Mouse (Mus musculus) embryo, embryonic 11 days (tissue): ENCODE data around the gene Nt5dc1.
"Not testable (repeated sequence)": the region's sequence is repeated elsewhere in the genome, so short reads cannot be mapped to it uniquely, and the experiment has no call there.

Experiments used
- DNase-seq: peaks from one replicate; pipeline ENCODE4 v3.0.0-alpha.2; 2015

The Nt5dc1 gene

DNA sequence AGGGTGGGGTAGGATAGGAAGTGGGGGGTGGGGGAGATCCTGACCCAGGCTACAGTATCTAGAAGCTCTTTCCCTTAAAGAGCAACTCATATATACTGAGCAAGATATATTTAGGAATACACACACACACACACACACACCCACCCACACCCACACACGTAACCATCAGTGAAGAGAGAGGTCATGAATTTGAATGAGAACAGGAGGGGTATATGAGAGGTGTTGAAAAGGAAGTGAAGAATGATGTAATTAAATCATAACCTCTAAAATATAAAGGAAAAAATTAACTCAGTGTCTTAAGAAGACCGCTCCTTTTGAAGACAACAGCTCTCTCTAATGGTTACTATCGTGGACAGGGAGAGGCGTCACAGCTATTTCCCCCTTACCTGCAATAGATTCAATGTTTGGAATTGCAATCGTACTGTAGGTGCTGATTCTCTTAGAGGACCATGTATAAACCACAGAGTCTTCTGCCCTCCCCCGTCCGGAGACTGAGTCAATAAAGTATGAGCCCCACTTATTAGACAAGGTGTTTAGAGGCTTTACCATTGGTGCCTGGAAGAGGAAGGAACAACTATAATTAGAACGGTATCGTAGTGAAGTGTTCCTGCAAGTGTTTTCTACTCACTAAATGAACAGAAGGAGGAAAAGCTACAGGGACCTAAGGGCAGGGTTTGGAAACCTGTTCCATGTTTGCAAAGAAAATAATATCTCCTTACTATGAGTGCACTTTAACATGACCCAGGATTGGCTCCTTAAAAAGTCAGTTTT lies 108.3 kb downstream of the Nt5dc1 start:
- DNase-seq: no peak

- no peak for DNase-seq
Measured at GRCm38 (mm10) chr10:34307070-34307469, 111.3 kb downstream of the Nt5dc1 start.

GRCm38 (mm10) chr10:34300368-34300767 lies 118.0 kb downstream of the Nt5dc1 start:
- DNase-seq: peak; percentile 52

- no peak for DNase-seq
Measured at GRCm38 (mm10) chr10:34297980-34298753, 120.2 kb downstream of the Nt5dc1 start.

GRCm38 (mm10) chr10:34297299-34297979 lies 120.9 kb downstream of the Nt5dc1 start, which contains the start of gene Tspyl4:
TSS of gene Tspyl4 (plus strand) at chr10:34297442.
- peak; percentile 96 for DNase-seq

DNA sequence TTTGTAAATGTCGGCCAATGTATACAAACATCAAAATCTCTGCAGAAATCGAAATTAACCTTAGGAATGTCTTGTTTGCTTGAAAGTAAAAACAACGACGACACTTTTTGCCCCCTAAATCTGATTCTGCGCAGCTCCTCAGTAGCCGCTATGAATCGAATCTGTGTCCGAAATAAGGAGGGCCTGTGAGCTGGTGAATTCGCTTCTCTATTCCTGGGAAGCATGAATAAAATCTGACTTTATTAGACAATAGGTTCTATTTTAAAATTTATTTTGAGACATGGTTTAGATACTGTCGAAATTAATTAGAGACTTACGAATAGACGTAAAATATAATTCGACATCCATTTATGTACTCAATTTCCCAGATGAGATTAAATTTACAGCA lies 121.4 kb downstream of the Nt5dc1 start:
- peak; percentile 24 for DNase-seq

DNA sequence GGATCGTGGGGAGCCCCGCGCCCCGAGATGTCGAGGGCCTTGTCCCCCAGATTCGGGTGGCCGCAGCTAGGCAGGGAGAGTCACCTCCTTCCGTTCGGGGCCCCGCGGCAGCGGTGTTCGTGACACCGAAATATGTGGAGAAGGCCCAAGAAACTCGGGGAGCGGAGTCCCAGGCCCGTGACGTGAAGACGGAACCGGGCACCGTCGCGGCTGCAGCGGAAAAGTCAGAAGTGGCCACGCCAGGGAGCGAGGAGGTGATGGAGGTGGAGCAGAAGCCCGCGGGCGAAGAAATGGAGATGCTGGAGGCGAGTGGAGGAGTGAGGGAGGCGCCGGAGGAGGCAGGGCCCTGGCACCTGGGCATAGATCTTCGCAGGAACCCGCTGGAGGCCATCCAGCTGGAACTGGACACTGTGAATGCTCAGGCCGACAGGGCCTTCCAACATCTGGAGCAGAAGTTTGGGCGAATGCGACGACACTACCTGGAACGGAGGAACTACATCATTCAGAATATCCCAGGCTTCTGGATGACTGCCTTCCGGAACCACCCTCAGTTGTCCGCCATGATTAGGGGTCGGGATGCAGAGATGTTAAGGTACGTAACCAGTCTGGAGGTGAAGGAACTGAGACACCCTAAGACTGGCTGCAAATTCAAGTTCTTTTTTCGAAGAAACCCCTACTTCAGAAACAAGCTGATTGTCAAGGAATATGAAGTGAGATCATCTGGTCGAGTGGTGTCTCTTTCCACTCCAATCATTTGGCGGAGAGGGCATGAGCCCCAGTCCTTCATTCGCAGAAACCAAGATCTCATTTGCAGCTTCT lies 135.7 kb downstream of the Nt5dc1 start:
- peak; percentile 41 for DNase-seq

GRCm38 (mm10) chr10:34281962-34282388 lies 136.4 kb downstream of the Nt5dc1 start, which contains the start of gene Tspyl1:
TSS of gene Tspyl1 (plus strand) at chr10:34282190.
- DNase-seq: peak; percentile 98

DNA sequence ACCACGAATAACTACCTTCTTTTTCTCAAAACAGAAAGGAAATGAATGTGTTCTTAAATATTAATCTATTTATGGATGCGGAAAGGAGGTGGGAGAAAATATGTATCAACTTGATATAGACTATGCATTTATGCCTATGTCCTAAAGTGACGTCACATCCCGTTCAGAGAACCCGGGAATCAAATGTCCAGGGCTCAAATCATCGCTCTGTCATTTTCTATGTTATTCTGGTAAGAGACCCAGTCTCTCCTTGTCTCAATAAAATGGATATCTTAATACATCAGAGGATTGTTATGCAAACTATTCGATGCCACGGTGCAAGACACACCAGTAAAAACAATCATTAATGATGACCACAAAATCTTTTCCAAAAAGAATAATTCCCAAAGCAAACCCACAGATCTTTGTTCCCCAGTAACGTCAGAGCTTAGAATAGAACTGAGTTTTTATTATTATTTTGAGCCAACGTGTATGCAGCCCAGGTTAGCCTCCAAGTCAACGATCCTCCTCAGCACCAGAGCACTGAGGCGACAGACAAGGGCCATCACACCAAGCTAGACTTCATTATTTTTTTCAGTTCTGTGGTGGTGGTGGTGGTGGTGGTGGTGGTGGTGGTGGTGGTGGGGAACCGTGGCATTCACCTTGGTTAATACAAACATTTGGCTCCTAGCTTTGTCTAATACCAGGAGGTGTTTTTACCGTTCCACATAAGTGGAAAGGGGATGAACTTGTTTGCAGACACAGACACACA lies 137.0 kb downstream of the Nt5dc1 start:
- peak; percentile 42 for DNase-seq

DNA sequence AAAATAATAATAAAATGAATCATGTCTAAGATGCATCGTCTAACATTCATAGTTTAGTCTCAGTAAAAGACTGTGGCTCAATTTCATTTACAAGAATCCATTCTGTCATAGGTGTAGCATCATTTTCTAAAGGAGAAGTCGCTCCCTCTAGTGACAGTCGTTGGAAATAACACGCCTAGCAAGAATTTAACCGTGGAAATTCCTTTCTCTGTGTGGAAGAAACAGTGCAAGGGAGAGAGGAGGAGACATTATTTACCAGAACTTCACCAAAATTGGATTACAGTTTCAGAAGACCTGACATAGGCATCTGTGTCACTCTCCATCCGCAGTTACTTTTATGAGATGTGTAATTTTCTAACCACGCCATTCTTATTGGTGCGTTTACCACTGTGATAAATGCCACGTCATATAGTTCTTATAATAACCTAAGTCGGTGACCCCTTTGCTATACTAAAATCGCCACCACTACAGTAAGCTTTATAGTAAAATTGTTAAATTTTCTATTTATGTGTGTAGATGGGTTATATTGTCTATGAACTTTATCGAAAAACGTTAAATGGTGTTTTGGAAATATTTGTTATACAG lies 137.7 kb downstream of the Nt5dc1 start:
- peak; percentile 85 for DNase-seq

DNA sequence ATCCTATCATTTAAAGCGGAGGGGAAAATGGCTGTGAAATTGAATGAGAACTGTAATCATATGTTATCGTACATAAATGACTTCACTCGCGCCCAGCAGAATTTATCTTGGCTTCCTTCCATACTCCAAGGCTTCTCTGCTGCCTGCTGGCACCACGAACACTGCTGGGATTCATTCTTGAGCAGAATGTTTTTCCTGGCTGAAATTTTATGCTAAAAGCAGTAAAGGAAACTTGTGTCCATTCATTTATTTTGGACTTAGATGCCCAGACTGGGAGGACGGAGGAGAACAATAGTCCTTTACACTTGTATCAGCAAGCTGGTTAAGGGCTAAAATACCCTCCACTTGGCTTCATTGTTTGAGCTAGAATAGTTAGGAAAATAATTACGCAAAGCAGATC lies 146.7 kb downstream of the Nt5dc1 start:
- peak; percentile 6 for DNase-seq

- no peak for DNase-seq
Measured at GRCm38 (mm10) chr10:34267312-34268070, 150.9 kb downstream of the Nt5dc1 start.

- no peak for DNase-seq
Measured at GRCm38 (mm10) chr10:34265106-34265505, 153.2 kb downstream of the Nt5dc1 start.

DNA sequence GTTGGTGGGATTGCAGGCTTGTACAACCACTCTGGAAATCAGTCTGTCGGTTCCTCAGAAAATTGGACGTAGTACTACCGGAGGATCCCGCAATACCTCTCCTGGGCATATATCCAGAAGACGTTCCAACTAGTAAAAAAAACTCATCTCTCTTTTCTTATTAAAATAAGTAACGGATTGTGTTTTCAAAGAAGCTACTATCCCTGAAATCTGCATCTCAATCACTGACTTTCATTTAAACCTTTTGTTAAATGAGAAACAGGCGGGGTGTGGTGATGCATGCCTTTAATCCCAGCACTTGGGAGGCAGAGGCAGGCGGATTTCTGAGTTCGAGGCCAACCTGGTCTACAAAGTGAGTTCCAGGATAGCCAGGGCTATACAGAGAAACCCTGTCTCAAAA lies 165.5 kb downstream of the Nt5dc1 start:
- DNase-seq: not testable (repeated sequence)

- no peak for DNase-seq
Measured at GRCm38 (mm10) chr10:34249594-34249993, 168.8 kb downstream of the Nt5dc1 start.

DNA sequence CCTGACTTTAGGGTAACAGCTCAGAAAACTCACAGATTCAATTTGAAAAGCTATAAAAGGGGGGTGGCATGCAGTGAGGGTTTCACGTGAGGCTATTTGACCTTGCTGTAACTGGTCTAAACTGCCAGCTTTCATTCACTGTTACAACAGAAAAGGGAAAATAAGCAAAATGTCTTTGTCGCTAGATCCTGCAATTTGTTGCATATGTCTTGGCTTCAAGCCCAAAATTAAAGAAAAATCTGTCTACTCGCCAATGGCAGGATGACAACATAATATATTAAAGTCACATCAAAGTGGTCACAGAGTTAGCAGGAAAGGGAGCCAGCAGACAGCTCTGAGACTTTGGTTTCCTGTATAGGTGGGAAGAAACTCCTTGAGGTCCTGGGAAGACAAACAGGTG lies 170.6 kb downstream of the Nt5dc1 start:
- no peak for DNase-seq

DNA sequence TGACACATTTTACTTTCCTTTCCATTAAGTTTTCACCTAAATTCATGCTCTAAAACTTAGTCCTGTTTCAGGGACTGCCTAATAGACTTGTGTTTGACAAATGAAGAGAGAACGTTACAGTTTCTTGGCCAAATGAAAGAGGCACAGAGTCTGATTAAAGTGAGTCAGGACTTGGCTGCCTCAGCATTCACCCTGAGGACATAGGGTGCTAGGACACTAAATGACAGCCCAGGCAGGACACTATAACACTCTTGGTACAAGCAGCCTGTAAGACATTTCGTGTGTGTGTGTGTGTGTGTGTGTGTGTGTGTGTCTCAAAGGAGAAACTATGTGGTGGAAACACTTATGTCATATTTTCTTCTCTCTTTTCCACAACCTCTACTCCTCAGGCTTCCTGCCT lies 172.2 kb downstream of the Nt5dc1 start:
- DNase-seq: no peak

DNA sequence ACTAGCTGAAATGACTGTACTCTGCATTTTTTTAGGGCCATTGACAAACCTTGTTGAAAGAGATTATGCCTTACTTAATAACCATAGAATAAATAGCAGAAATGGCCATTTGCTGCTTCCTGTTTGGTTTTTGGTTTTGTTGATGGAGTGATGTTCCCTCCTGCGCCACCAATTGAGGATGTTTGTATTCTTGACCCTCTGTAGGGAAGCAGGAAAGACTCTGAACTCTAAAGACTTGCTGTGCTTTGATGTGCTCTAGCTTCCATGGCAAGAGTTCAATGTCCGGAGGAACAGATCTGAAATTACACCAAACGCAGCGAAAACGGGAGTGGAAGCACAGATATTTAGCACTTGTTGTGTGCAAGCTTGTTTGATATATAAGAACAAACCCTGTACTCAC lies 173.6 kb downstream of the Nt5dc1 start:
- DNase-seq: no peak

DNA sequence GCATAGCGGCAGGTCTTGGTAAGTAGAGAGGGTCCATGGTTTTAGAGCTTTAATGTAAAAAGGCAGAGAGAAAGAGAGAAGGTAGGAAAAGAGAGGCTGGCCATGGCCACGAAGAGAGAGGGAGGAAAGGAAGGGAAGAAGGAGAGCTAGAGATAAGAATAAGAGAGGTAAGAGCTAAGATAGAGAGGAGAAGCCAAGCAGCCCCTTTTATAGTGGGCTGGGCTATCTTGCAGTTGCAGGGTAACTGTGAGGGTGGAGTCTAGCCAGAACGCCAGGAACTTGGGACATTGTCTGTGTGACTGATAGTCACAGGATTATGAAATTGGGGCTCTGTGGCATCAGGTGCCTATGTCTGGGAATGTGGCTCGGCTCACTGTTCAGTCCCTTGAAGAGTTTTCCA lies 179.8 kb downstream of the Nt5dc1 start:
- DNase-seq: no peak
